Comparison of ENCODE assay signal across 8 mouse cellular contexts in genomic region chr3:94837183-94837890, GRCm38 (mm10). TPM values are rescaled to one million over a fixed set of nuclear protein-coding genes. Genes with fewer than 3 reads are reported as not detected.
A peak's percentile ranks its signal among the peaks of the same experiment; 100 is the strongest.
DNase-seq lines count a peak whose midpoint lies in the region; ATAC-seq and TF ChIP-seq lines count a peak whose summit lies in the region.

Pogz (plus strand) TSS chr3:94837567.

- H3K4me3 ChIP-seq in embryonic facial prominence, embryonic 13.5 days, result peak within 1 kb of the TSS; percentile 63
- peak within 1 kb of the TSS; percentile 88 for H3K4me3 ChIP-seq in kidney, adult 2 months (ENCODE audit: insufficient read depth, low read depth, low read length)
- H3K4me3 ChIP-seq in limb, embryonic 12.5 days (replicated peaks), result peak within 1 kb of the TSS; percentile 70
- peak within 1 kb of the TSS; percentile 66 for H3K4me3 ChIP-seq in midbrain, embryonic 15.5 days
- H3K4me3 ChIP-seq in spleen, adult 2 months (ENCODE audit: extremely low read depth, insufficient read depth, insufficient read length), result peak within 1 kb of the TSS; percentile 98

- H3K9ac ChIP-seq in embryonic facial prominence, embryonic 13.5 days, result peak within 1 kb of the TSS; percentile 84
- peak within 1 kb of the TSS; percentile 87 for H3K9ac ChIP-seq in limb, embryonic 12.5 days (replicated peaks)
- H3K9ac ChIP-seq in midbrain, embryonic 15.5 days, result peak within 1 kb of the TSS; percentile 77

- no peak for TF ChIP-seq CTCF in kidney, adult 2 months (conservative IDR thresholded peaks at IDR 0.05; ENCODE audit: insufficient read depth, insufficient read length, low read depth, low read length)
- no peak for TF ChIP-seq CTCF in spleen, adult 2 months (IDR thresholded peaks at IDR 0.05; ENCODE audit: extremely low read depth, insufficient read depth, insufficient read length, insufficient replicate concordance)

- peak; percentile 33 for TF ChIP-seq POLR2A in kidney, adult 2 months (IDR thresholded peaks at IDR 0.05; ENCODE audit: low read depth, low read length)
- no peak; the same call in 1 of the 2 replicates for TF ChIP-seq POLR2A in spleen, adult 2 months (IDR thresholded peaks at IDR 0.05; ENCODE audit: low read depth, low read length)

- peak within 1 kb of the TSS; percentile 99 for H3K27ac ChIP-seq in embryonic facial prominence, embryonic 13.5 days
- H3K27ac ChIP-seq in kidney, adult 2 months (ENCODE audit: insufficient read depth, low read depth, low read length), result peak within 1 kb of the TSS; percentile 98
- H3K27ac ChIP-seq in limb, embryonic 12.5 days, result peak within 1 kb of the TSS; percentile 97
- H3K27ac ChIP-seq in midbrain, embryonic 15.5 days, result peak within 1 kb of the TSS; percentile 99
- H3K27ac ChIP-seq in spleen, adult 2 months (ENCODE audit: insufficient read depth, low read length), result peak within 1 kb of the TSS; percentile 98

- peaks cover 18% of the 10 kb centered on the region for H3K4me1 ChIP-seq in embryonic facial prominence, embryonic 13.5 days
- H3K4me1 ChIP-seq in kidney, adult 2 months (ENCODE audit: control insufficient read depth, insufficient read depth, low read length), result peaks cover 22% of the 10 kb centered on the region; the same call in 1 of the 2 replicates
- H3K4me1 ChIP-seq in limb, embryonic 12.5 days (replicated peaks), result peaks cover 12% of the 10 kb centered on the region
- H3K4me1 ChIP-seq in midbrain, embryonic 15.5 days, result peaks cover 24% of the 10 kb centered on the region
- H3K4me1 ChIP-seq in spleen, adult 2 months (ENCODE audit: control insufficient read depth, insufficient read depth, insufficient read length), result peaks cover 5% of the 10 kb centered on the region; the same call in 1 of the 2 replicates

- DNase-seq in 3134 (ENCODE audit: extremely low read depth, insufficient read length, low spot score), result peak; percentile 95
- peak; percentile 96 to 97 for DNase-seq in adrenal gland, postnatal 36 days
- peak; percentile 96 to 98 for DNase-seq in heart, adult 18-20 months
- DNase-seq in kidney, adult 2 months, result peak; percentile 99
- peak; percentile 91 to 94 for DNase-seq in spleen, adult 2 months (ENCODE audit: low read depth in 1 of 2, low spot score in 2 of 2)

- no peaks in the 10 kb centered on the region for H3K36me3 ChIP-seq in embryonic facial prominence, embryonic 13.5 days
- no peaks in the 10 kb centered on the region for H3K36me3 ChIP-seq in kidney, adult 2 months (ENCODE audit: control insufficient read depth, insufficient read depth, low read length)
- H3K36me3 ChIP-seq in limb, embryonic 12.5 days, result no peaks in the 10 kb centered on the region
- H3K36me3 ChIP-seq in midbrain, embryonic 15.5 days (replicated peaks), result no peaks in the 10 kb centered on the region
- H3K36me3 ChIP-seq in spleen, adult 2 months (ENCODE audit: control insufficient read depth, insufficient read depth, low read length), result no peaks in the 10 kb centered on the region

- H3K27me3 ChIP-seq in embryonic facial prominence, embryonic 13.5 days, result 0 out of 2 replicates have a peak, but pooled peaks cover 11% of the 10 kb centered on the region
- H3K27me3 ChIP-seq in kidney, adult 2 months (replicated peaks; ENCODE audit: control insufficient read depth, insufficient read depth, low read length), result no peaks in the 10 kb centered on the region
- peaks cover 5% of the 10 kb centered on the region; the same call in 1 of the 2 replicates for H3K27me3 ChIP-seq in limb, embryonic 12.5 days
- H3K27me3 ChIP-seq in midbrain, embryonic 15.5 days (replicated peaks), result no peaks in the 10 kb centered on the region
- H3K27me3 ChIP-seq in spleen, adult 2 months (ENCODE audit: control insufficient read depth, insufficient read depth, low read length), result 0 out of 2 replicates have a peak, but pooled peaks cover 3% of the 10 kb centered on the region

- ATAC-seq in embryonic facial prominence, embryonic 13.5 days (ENCODE audit: insufficient number of reproducible peaks, insufficient read depth, low FRiP score, low TSS enrichment, low read depth), result peak; percentile 94
- ATAC-seq in limb, embryonic 12.5 days (ENCODE audit: insufficient number of reproducible peaks, insufficient read depth, low FRiP score, low TSS enrichment, low read depth), result peak; percentile 87
- peak; percentile 94 for ATAC-seq in midbrain, embryonic 15.5 days (replicated peaks)

- peak within 1 kb of the TSS; percentile 78 for H3K4me2 ChIP-seq in embryonic facial prominence, embryonic 13.5 days
- H3K4me2 ChIP-seq in limb, embryonic 12.5 days, result peak within 1 kb of the TSS; percentile 78
- peak within 1 kb of the TSS; percentile 77 for H3K4me2 ChIP-seq in midbrain, embryonic 15.5 days

- under 1% methylated on average over 43 of the region's 57 CpGs for WGBS in embryonic facial prominence, embryonic 13.5 days
- WGBS in kidney, adult 2 months, result 1% methylated on average over 56 of the region's 57 CpGs
- WGBS in limb, embryonic 12.5 days, result under 1% methylated on average over 48 of the region's 57 CpGs
- under 1% methylated on average over 47 of the region's 57 CpGs for WGBS in midbrain, embryonic 15.5 days
- under 1% methylated on average over 50 of the region's 57 CpGs for WGBS in spleen, adult 2 months

- H3K9me3 ChIP-seq in embryonic facial prominence, embryonic 13.5 days, result 0 out of 2 replicates have a peak, but pooled peaks cover 3% of the 10 kb centered on the region
- H3K9me3 ChIP-seq in limb, embryonic 12.5 days, result peaks cover 5% of the 10 kb centered on the region; the same call in 1 of the 2 replicates
- no peaks in the 10 kb centered on the region for H3K9me3 ChIP-seq in midbrain, embryonic 15.5 days

RNA-seq across cellular contexts. Expression of gene Pogz, which starts in this region (rescaled TPM):
- 10 to 100 TPM; 28.1 to 32.8 TPM for total RNA-seq in adrenal gland, postnatal 36 days (2021)
- 22.9 and 23.3 TPM in 2 replicates for polyA plus RNA-seq in embryonic facial prominence, embryonic 13.5 days (2015; fragmentation: Nextera tagmentation; extraction: Ambion mirVana)
- 10 to 100 TPM; 12.9 to 20.2 TPM for total RNA-seq in heart, adult 18-20 months (2021)
- 19.7 and 21.0 TPM in 2 replicates for polyA plus RNA-seq in kidney, adult 2 months (2012; rRNA removed)
- polyA plus RNA-seq in limb, embryonic 12.5 days (2016; fragmentation: Nextera tagmentation; extraction: Ambion mirVana), result 21.0 and 23.0 TPM in 2 replicates
- polyA plus RNA-seq in midbrain, embryonic 15.5 days (2015; fragmentation: Nextera tagmentation; extraction: Ambion mirVana), result 25.9 and 27.5 TPM in 2 replicates
- 24.8 and 26.2 TPM in 2 replicates for polyA plus RNA-seq in spleen, adult 2 months (2012; rRNA removed)

Comparison
In these comparisons a context has a peak if more than half of its experiments do, and no peak if none do; other contexts are left out.
1. Peak in every context shown above with its lines: DNase-seq, ATAC-seq, H3K4me3 ChIP-seq and H3K27ac ChIP-seq.